Mouse (Mus musculus): ENCODE measurements around the gene Tns3. TPM values are rescaled to one million over a fixed set of nuclear protein-coding genes. Genes with fewer than 3 reads are reported as not detected.

Gene Tns3
- total and polyA plus RNA-seq, 3 experiments, result not detected

- H3K27me3 ChIP-seq (ENCODE audit: control insufficient read depth in 1 of 2, insufficient read depth in 2 of 2, low read length in 2 of 2), result no peaks in the 10 kb centered on the region
- H3K4me3 ChIP-seq (ENCODE audit: control insufficient read depth in 1 of 2, insufficient read depth in 1 of 2, low read depth in 2 of 2, low read length in 2 of 2), result no peak overlapping the region
- H3K9ac ChIP-seq (ENCODE audit: control insufficient read depth, low read depth, low read length, poor library complexity, severe bottlenecking), result no peak overlapping the region
- H3K9me3 ChIP-seq (replicated peaks; ENCODE audit: insufficient read depth, low read length), result no peaks in the 10 kb centered on the region
- TF ChIP-seq TAL1 (IDR thresholded peaks at IDR 0.05; ENCODE audit: low read length) (no peak), JUND (IDR thresholded peaks at IDR 0.05; ENCODE audit: low read depth, low read length) (no peak), RCOR1 (IDR thresholded peaks at IDR 0.05; ENCODE audit: low read depth, low read length) (no peak)
- no peaks in the 10 kb centered on the region for H3K79me2 ChIP-seq (ENCODE audit: control insufficient read depth, insufficient read depth, low read length, poor library complexity)
- DNase-seq (ENCODE audit: low read depth, low spot score), result no peak
- no peak overlapping the region for H3K27ac ChIP-seq (ENCODE audit: control insufficient read depth, low read depth, low read length)
- H3K4me1 ChIP-seq (ENCODE audit: control insufficient read depth in 1 of 2, insufficient read depth in 2 of 2, low read length in 2 of 2), result no peaks in the 10 kb centered on the region
- H3K36me3 ChIP-seq (ENCODE audit: control insufficient read depth in 1 of 2, insufficient read depth in 2 of 2, low read length in 2 of 2), result no peaks in the 10 kb centered on the region
Measured at GRCm38 (mm10) chr11:8662706-8663429, 1.5 kb downstream of the Tns3 start.

- no peak for TF ChIP-seq CHD1 (IDR thresholded peaks at IDR 0.05; ENCODE audit: low read depth, low read length)
- no peak for TF ChIP-seq NELFE (IDR thresholded peaks at IDR 0.05; ENCODE audit: low read depth, low read length)
- TF ChIP-seq POLR2A (IDR thresholded peaks at IDR 0.05; ENCODE audit: control insufficient read depth in 1 of 2, insufficient read depth in 1 of 2, low read depth in 1 of 2, low read length in 2 of 2, poor library complexity in 1 of 2), result no peak
- TF ChIP-seq GATA1 (IDR thresholded peaks at IDR 0.05; ENCODE audit: low read depth, low read length), result no peak
- no peak for TF ChIP-seq USF1 (IDR thresholded peaks at IDR 0.05; ENCODE audit: low read depth, low read length)
- H3K9me3 ChIP-seq (replicated peaks; ENCODE audit: insufficient read depth, low read length), result no peaks in the 10 kb centered on the region
- no peaks in the 10 kb centered on the region for H3K4me1 ChIP-seq (ENCODE audit: control insufficient read depth in 1 of 2, insufficient read depth in 2 of 2, low read length in 2 of 2)
- no peaks in the 10 kb centered on the region for H3K36me3 ChIP-seq (ENCODE audit: control insufficient read depth in 1 of 2, insufficient read depth in 2 of 2, low read length in 2 of 2)
- no peaks in the 10 kb centered on the region for H3K27me3 ChIP-seq (ENCODE audit: control insufficient read depth in 1 of 2, insufficient read depth in 2 of 2, low read length in 2 of 2)
- no peaks in the 10 kb centered on the region for H3K79me2 ChIP-seq (ENCODE audit: control insufficient read depth, insufficient read depth, low read length, poor library complexity)
- no peak overlapping the region for H3K9ac ChIP-seq (ENCODE audit: control insufficient read depth, low read depth, low read length, poor library complexity, severe bottlenecking)
- no peak overlapping the region for H3K4me3 ChIP-seq (ENCODE audit: control insufficient read depth in 1 of 2, insufficient read depth in 1 of 2, low read depth in 2 of 2, low read length in 2 of 2)
- no peak for DNase-seq (ENCODE audit: low read depth, low spot score)
- H3K27ac ChIP-seq (ENCODE audit: control insufficient read depth, low read depth, low read length), result no peak overlapping the region
Measured at GRCm38 (mm10) chr11:8660951-8661350, 3.4 kb downstream of the Tns3 start.

- no peak for TF ChIP-seq E2F4 (IDR thresholded peaks at IDR 0.05; ENCODE audit: borderline replicate concordance, low read depth, low read length)
- TF ChIP-seq NELFE (IDR thresholded peaks at IDR 0.05; ENCODE audit: low read depth, low read length), result no peak
- TF ChIP-seq ZNF384 (IDR thresholded peaks at IDR 0.05; ENCODE audit: low read depth, low read length), result no peak
- TF ChIP-seq CHD1 (IDR thresholded peaks at IDR 0.05; ENCODE audit: low read depth, low read length), result no peak
- no peak for TF ChIP-seq ZKSCAN1 (IDR thresholded peaks at IDR 0.05; ENCODE audit: low read depth, low read length)
- TF ChIP-seq MAX (IDR thresholded peaks at IDR 0.05; ENCODE audit: low read length), result no peak
- TF ChIP-seq ELF1 (IDR thresholded peaks at IDR 0.05; ENCODE audit: low read depth, low read length), result no peak
- no peak for DNase-seq (ENCODE audit: low read depth, low spot score)
- no peak overlapping the region for H3K27ac ChIP-seq (ENCODE audit: control insufficient read depth, low read depth, low read length)
- H3K4me3 ChIP-seq (ENCODE audit: control insufficient read depth in 1 of 2, insufficient read depth in 1 of 2, low read depth in 2 of 2, low read length in 2 of 2), result no peak overlapping the region
- no peaks in the 10 kb centered on the region for H3K4me1 ChIP-seq (ENCODE audit: control insufficient read depth in 1 of 2, insufficient read depth in 2 of 2, low read length in 2 of 2)
- no peaks in the 10 kb centered on the region for H3K27me3 ChIP-seq (ENCODE audit: control insufficient read depth in 1 of 2, insufficient read depth in 2 of 2, low read length in 2 of 2)
- H3K79me2 ChIP-seq (ENCODE audit: control insufficient read depth, insufficient read depth, low read length, poor library complexity), result no peaks in the 10 kb centered on the region
- H3K9me3 ChIP-seq (replicated peaks; ENCODE audit: insufficient read depth, low read length), result no peaks in the 10 kb centered on the region
- H3K36me3 ChIP-seq (ENCODE audit: control insufficient read depth in 1 of 2, insufficient read depth in 2 of 2, low read length in 2 of 2), result no peaks in the 10 kb centered on the region
- H3K9ac ChIP-seq (ENCODE audit: control insufficient read depth, low read depth, low read length, poor library complexity, severe bottlenecking), result no peak overlapping the region
Measured at GRCm38 (mm10) chr11:8659851-8660250, 4.5 kb downstream of the Tns3 start.

All from MEL (cell line).